Mouse (Mus musculus): Measurements from ENCODE around the gene Maats1. TPM values are rescaled to one million over a fixed set of nuclear protein-coding genes. Genes with fewer than 3 reads are reported as not detected.
"Not testable (repeated sequence)": the region's sequence is repeated elsewhere in the genome, so short reads cannot be mapped to it uniquely, and the experiment has no call there.

Maats1 gene
- total and polyA plus RNA-seq, 3 experiments = 0.20 TPM; not detected in 2

GRCm38 (mm10) chr16:38346529-38347325 lies 4.8 kb upstream of the Maats1 start, which contains the start of the genes Cox17 and Gm21987:
Gene Cox17 (plus strand): TSS chr16:38346991.
Gene Gm21987 (plus strand): TSS chr16:38347040.
- Histone ChIP-seq H3K4me1 (ENCODE audit: control insufficient read depth, insufficient read depth, low read length) (peaks cover 6% of the 10 kb centered on the region), H3K27me3 (ENCODE audit: control insufficient read depth, insufficient read depth, low read length) (no peaks in the 10 kb centered on the region), H3K79me2 (replicated peaks; ENCODE audit: control insufficient read depth, insufficient read depth, low read length) (0 out of 2 replicates have a peak, but pooled peaks cover 3% of the 10 kb centered on the region), H3K9ac (ENCODE audit: low read depth, low read length) (peak within 1 kb of the TSS; percentile 74), H3K4me3 (peak within 1 kb of the TSS; percentile 79), H3K27ac (peak within 1 kb of the TSS; percentile 91), H3K36me3 (ENCODE audit: control insufficient read depth, insufficient read depth, low read length) (peaks cover 31% of the 10 kb centered on the region)
- intact Hi-C loops (cut with DNase I) = loop anchor here (1.0 to 10.0 kb wide), 4 partner anchors 46 to 252 kb away; partner anchors contain the start of genes Adprh and Timmdc1
- WGBS = 3% methylated on average over 35 of the region's 35 CpGs
- DNase-seq = peak; percentile 93 to 96
- peak; percentile 94 for TF ChIP-seq POLR2A (IDR thresholded peaks at IDR 0.05; ENCODE audit: insufficient read depth, low read depth, low read length)
- peak; percentile 80 for TF ChIP-seq EP300 (IDR thresholded peaks at IDR 0.05; ENCODE audit: insufficient read depth, low read depth, low read length)
- no peak for TF ChIP-seq CTCF (IDR thresholded peaks at IDR 0.05)

GRCm38 (mm10) chr16:38344941-38345725 lies 3.2 kb upstream of the Maats1 start:
- peaks cover 8% of the 10 kb centered on the region for H3K4me1 ChIP-seq (ENCODE audit: control insufficient read depth, insufficient read depth, low read length)
- no peak overlapping the region for H3K9ac ChIP-seq (ENCODE audit: low read depth, low read length)
- 66% methylated on average over 3 of the region's 3 CpGs for WGBS
- no peak overlapping the region for H3K4me3 ChIP-seq
- 0 out of 2 replicates have a peak, but pooled peaks cover 3% of the 10 kb centered on the region for H3K79me2 ChIP-seq (replicated peaks; ENCODE audit: control insufficient read depth, insufficient read depth, low read length)
- no peak overlapping the region for H3K27ac ChIP-seq
- no peak for DNase-seq
- H3K36me3 ChIP-seq (ENCODE audit: control insufficient read depth, insufficient read depth, low read length) = peaks cover 19% of the 10 kb centered on the region
- H3K27me3 ChIP-seq (ENCODE audit: control insufficient read depth, insufficient read depth, low read length) = no peaks in the 10 kb centered on the region
- TF ChIP-seq EP300 (IDR thresholded peaks at IDR 0.05; ENCODE audit: insufficient read depth, low read depth, low read length) (no peak), CTCF (IDR thresholded peaks at IDR 0.05) (peak; percentile 76)
- intact Hi-C loops (cut with DNase I) = loop anchor here (1.0 to 10.0 kb wide), 5 partner anchors 47 to 250 kb away; partner anchors contain the start of gene Timmdc1

- H3K27ac ChIP-seq = not testable (repeated sequence)
- 85% methylated on average over 4 of the region's 4 CpGs for WGBS
Measured at GRCm38 (mm10) chr16:38338077-38338476, 3.9 kb downstream of the Maats1 start.

GRCm38 (mm10) chr16:38334431-38334830 lies 7.5 kb downstream of the Maats1 start:
- 62% methylated on average over 6 of the region's 6 CpGs for WGBS
- no peak for DNase-seq
- intact Hi-C loops (cut with DNase I) = no loop called here

More at GRCm38 (mm10) chr16:38338077-38338476, 3.9 kb downstream of the Maats1 start:
- intact Hi-C loops (cut with DNase I); H3K79me2 ChIP-seq (replicated peaks; ENCODE audit: control insufficient read depth, insufficient read depth, low read length); H3K27me3 ChIP-seq (ENCODE audit: control insufficient read depth, insufficient read depth, low read length); H3K9ac ChIP-seq (ENCODE audit: low read depth, low read length); H3K36me3 ChIP-seq (ENCODE audit: control insufficient read depth, insufficient read depth, low read length); H3K4me3 ChIP-seq; H3K4me1 ChIP-seq (ENCODE audit: control insufficient read depth, insufficient read depth, low read length); DNase-seq: not testable (repeated sequence)
- TF ChIP-seq CTCF (IDR thresholded peaks at IDR 0.05) = peak; percentile 36

GRCm38 (mm10) chr16:38329340-38329739 lies 12.6 kb downstream of the Maats1 start:
- Histone ChIP-seq H3K79me2 (replicated peaks; ENCODE audit: control insufficient read depth, insufficient read depth, low read length) (no peaks in the 10 kb centered on the region), H3K27me3 (ENCODE audit: control insufficient read depth, insufficient read depth, low read length) (no peaks in the 10 kb centered on the region), H3K9ac (ENCODE audit: low read depth, low read length) (no peak overlapping the region), H3K4me1 (ENCODE audit: control insufficient read depth, insufficient read depth, low read length) (no peaks in the 10 kb centered on the region), H3K36me3 (ENCODE audit: control insufficient read depth, insufficient read depth, low read length) (no peaks in the 10 kb centered on the region), H3K27ac (no peak overlapping the region), H3K4me3 (no peak overlapping the region)
- DNase-seq = no peak
- intact Hi-C loops (cut with DNase I) = no loop called here
- WGBS = 83% methylated on average over 3 of the region's 3 CpGs
- TF ChIP-seq CTCF (IDR thresholded peaks at IDR 0.05) (0 out of 2 replicates have a peak, but pooled peaks have one; percentile 5), POLR2A (IDR thresholded peaks at IDR 0.05; ENCODE audit: insufficient read depth, low read depth, low read length) (no peak)

More at GRCm38 (mm10) chr16:38334431-38334830, 7.5 kb downstream of the Maats1 start:
- Histone ChIP-seq H3K36me3 (ENCODE audit: control insufficient read depth, insufficient read depth, low read length) (no peaks in the 10 kb centered on the region), H3K4me1 (ENCODE audit: control insufficient read depth, insufficient read depth, low read length) (no peaks in the 10 kb centered on the region), H3K27ac (no peak overlapping the region), H3K9ac (ENCODE audit: low read depth, low read length) (no peak overlapping the region), H3K27me3 (ENCODE audit: control insufficient read depth, insufficient read depth, low read length) (no peaks in the 10 kb centered on the region), H3K79me2 (replicated peaks; ENCODE audit: control insufficient read depth, insufficient read depth, low read length) (no peaks in the 10 kb centered on the region), H3K4me3 (no peak overlapping the region)
- TF ChIP-seq CTCF (IDR thresholded peaks at IDR 0.05) (no peak), POLR2A (IDR thresholded peaks at IDR 0.05; ENCODE audit: insufficient read depth, low read depth, low read length) (no peak), EP300 (IDR thresholded peaks at IDR 0.05; ENCODE audit: insufficient read depth, low read depth, low read length) (no peak)
